Mouse (Mus musculus): ENCODE measurements around the gene Slc4a1ap. TPM values are rescaled to one million over a fixed set of nuclear protein-coding genes. Genes with fewer than 3 reads are reported as not detected.

The Slc4a1ap gene
- polyA plus RNA-seq (2016; fragmentation: Nextera tagmentation; extraction: Ambion mirVana): 35.2 and 40.1 TPM in 2 replicates

- under 1% methylated on average over 28 of the region's 28 CpGs for WGBS
- Histone ChIP-seq H3K27me3 (no peaks in the 10 kb centered on the region), H3K4me1 (peaks cover 22% of the 10 kb centered on the region), H3K4me2 (replicated peaks) (peak within 1 kb of the TSS; percentile 98), H3K9me3 (replicated peaks) (no peaks in the 10 kb centered on the region), H3K4me3 (peak within 1 kb of the TSS; percentile 95), H3K9ac (peak within 1 kb of the TSS; percentile 88), H3K36me3 (peaks cover 38% of the 10 kb centered on the region), H3K27ac (peak within 1 kb of the TSS; percentile 81)
- ATAC-seq (ENCODE audit: low FRiP score): peak; percentile 80
Measured at GRCm38 (mm10) chr5:31526354-31527116, at the start of gene Slc4a1ap. Gene Slc4a1ap (plus strand): TSS chr5:31526995.

GRCm38 (mm10) chr5:31480536-31480935 is 46.3 kb upstream of the Slc4a1ap start:
- no peak overlapping the region for H3K4me3 ChIP-seq
- H3K9ac ChIP-seq: no peak overlapping the region
- H3K27me3 ChIP-seq: no peaks in the 10 kb centered on the region
- no peak overlapping the region for H3K4me2 ChIP-seq (replicated peaks)
- H3K4me1 ChIP-seq: no peaks in the 10 kb centered on the region
- H3K27ac ChIP-seq: no peak overlapping the region
- WGBS: 94% methylated on average over 4 of the region's 4 CpGs
- no peak for ATAC-seq (ENCODE audit: low FRiP score)
- no peaks in the 10 kb centered on the region for H3K9me3 ChIP-seq (replicated peaks)
- peaks cover 84% of the 10 kb centered on the region for H3K36me3 ChIP-seq

DNA sequence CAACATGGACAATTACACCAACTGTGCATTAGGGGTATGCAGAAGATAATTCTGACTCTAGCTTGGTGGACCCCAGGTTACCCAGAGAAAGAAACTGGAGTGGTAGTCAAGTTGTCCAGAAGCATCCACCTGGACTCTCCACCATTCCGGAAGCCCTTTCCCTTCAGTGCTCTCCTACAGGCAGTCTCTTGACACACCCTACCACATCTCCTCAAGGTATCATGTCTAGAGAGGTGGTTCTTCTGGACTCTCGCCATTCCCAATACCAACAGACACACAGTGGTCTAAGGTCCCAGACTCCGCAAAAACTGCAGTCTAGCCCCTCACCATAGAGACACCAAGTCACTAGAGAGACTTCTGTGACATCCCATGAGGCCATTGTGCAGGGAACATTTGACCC is 41.4 kb upstream of the Slc4a1ap start, which contains the start of gene 4930548H24Rik:
4930548H24Rik (plus strand) TSS at position 301 of the 400 bp plus-strand sequence.
- H3K36me3 ChIP-seq: peaks cover 41% of the 10 kb centered on the region
- no peaks in the 10 kb centered on the region for H3K27me3 ChIP-seq
- ATAC-seq (ENCODE audit: low FRiP score): no peak
- WGBS: 93% methylated on average over 3 of the region's 3 CpGs
- H3K4me2 ChIP-seq (replicated peaks): no peak within 1 kb of the TSS
- H3K27ac ChIP-seq: no peak within 1 kb of the TSS
- no peaks in the 10 kb centered on the region for H3K4me1 ChIP-seq
- no peak within 1 kb of the TSS for H3K4me3 ChIP-seq
- no peak within 1 kb of the TSS for H3K9ac ChIP-seq
- no peaks in the 10 kb centered on the region for H3K9me3 ChIP-seq (replicated peaks)

GRCm38 (mm10) chr5:31487889-31488288 is 38.9 kb upstream of the Slc4a1ap start:
- 100% methylated on average over 3 of the region's 3 CpGs for WGBS
- H3K4me2 ChIP-seq (replicated peaks): no peak overlapping the region
- no peak for ATAC-seq (ENCODE audit: low FRiP score)
- no peaks in the 10 kb centered on the region for H3K4me1 ChIP-seq
- peaks cover 20% of the 10 kb centered on the region for H3K36me3 ChIP-seq
- H3K27ac ChIP-seq: no peak overlapping the region
- no peak overlapping the region for H3K9ac ChIP-seq
- no peaks in the 10 kb centered on the region for H3K27me3 ChIP-seq
- H3K4me3 ChIP-seq: no peak overlapping the region
- H3K9me3 ChIP-seq (replicated peaks): no peaks in the 10 kb centered on the region

GRCm38 (mm10) chr5:31489116-31489769 is 37.6 kb upstream of the Slc4a1ap start:
- no peaks in the 10 kb centered on the region for H3K4me1 ChIP-seq
- H3K9ac ChIP-seq: no peak overlapping the region
- H3K36me3 ChIP-seq: peaks cover 15% of the 10 kb centered on the region
- H3K4me3 ChIP-seq: no peak overlapping the region
- no peaks in the 10 kb centered on the region for H3K9me3 ChIP-seq (replicated peaks)
- H3K27ac ChIP-seq: no peak overlapping the region
- H3K4me2 ChIP-seq (replicated peaks): no peak overlapping the region
- no peak for ATAC-seq (ENCODE audit: low FRiP score)
- WGBS: 69% methylated on average over 7 of the region's 7 CpGs
- no peaks in the 10 kb centered on the region for H3K27me3 ChIP-seq

DNA sequence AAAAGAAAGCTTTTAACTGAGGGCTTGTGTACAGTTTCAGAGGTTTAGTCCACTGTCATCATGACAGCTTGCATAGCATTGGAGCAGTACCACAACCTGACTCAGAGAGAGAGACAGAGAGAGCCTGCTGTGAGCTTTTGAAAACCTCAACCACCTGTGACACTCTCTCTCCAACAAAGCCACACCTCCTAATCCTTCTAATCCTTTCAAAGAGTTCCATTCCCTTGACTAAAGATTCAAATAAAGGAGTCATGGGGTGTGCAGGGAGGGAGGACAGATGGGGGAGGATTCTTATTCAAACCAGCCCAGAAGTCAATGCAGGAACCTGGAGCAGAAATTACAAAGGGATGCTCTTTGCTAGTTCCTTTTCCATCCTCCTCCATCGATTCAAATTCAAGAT is 34.8 kb upstream of the Slc4a1ap start:
- Histone ChIP-seq H3K9ac (no peak overlapping the region), H3K27me3 (no peaks in the 10 kb centered on the region), H3K4me1 (peaks cover 9% of the 10 kb centered on the region; the same call in 1 of the 2 replicates), H3K36me3 (peaks cover 9% of the 10 kb centered on the region), H3K9me3 (replicated peaks) (no peaks in the 10 kb centered on the region), H3K27ac (no peak overlapping the region), H3K4me3 (no peak overlapping the region), H3K4me2 (replicated peaks) (no peak overlapping the region)
- 56% methylated on average over 1 of the region's 1 CpGs for WGBS
- ATAC-seq (ENCODE audit: low FRiP score): no peak

GRCm38 (mm10) chr5:31494513-31495297 is 32.1 kb upstream of the Slc4a1ap start, which contains the start of gene Gpn1:
Gene Gpn1 (plus strand): TSS chr5:31494741.
- WGBS: under 1% methylated on average over 46 of the region's 49 CpGs
- Histone ChIP-seq H3K27ac (no peak within 1 kb of the TSS), H3K4me1 (peaks cover 9% of the 10 kb centered on the region; the same call in 1 of the 2 replicates)

DNA sequence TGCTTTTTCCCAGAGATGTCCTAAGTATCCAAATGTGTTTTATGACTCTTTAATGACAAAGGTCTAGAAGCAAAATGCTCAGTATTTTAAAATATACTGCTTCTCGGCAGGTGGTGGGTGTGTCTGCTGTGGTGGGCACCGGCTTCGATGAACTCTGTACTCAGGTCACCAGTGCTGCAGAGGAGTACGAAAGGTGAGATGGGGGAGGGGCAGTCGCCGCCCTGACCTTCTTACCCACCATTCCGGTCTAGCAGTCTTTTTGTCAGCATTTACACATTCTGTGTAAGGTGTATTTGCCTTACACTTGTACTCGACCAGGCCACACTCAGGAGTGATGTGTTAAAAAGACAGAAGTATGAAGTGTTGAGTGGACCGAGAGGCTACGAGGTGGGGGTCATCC is 22.0 kb upstream of the Slc4a1ap start:
- Histone ChIP-seq H3K36me3 (peaks cover 88% of the 10 kb centered on the region), H3K9me3 (replicated peaks) (no peaks in the 10 kb centered on the region), H3K4me3 (no peak overlapping the region), H3K27me3 (no peaks in the 10 kb centered on the region), H3K9ac (no peak overlapping the region), H3K4me2 (replicated peaks) (no peak overlapping the region), H3K4me1 (no peaks in the 10 kb centered on the region), H3K27ac (no peak overlapping the region)
- ATAC-seq (ENCODE audit: low FRiP score): no peak
- 92% methylated on average over 10 of the region's 10 CpGs for WGBS

More at GRCm38 (mm10) chr5:31494513-31495297, 32.1 kb upstream of the Slc4a1ap start, which contains the start of gene Gpn1:
- Histone ChIP-seq H3K27me3 (no peaks in the 10 kb centered on the region), H3K4me3 (peak within 1 kb of the TSS; percentile 72), H3K4me2 (replicated peaks) (peak within 1 kb of the TSS; percentile 62), H3K36me3 (peaks cover 32% of the 10 kb centered on the region), H3K9ac (peak within 1 kb of the TSS; percentile 65), H3K9me3 (replicated peaks) (no peaks in the 10 kb centered on the region)
- ATAC-seq (ENCODE audit: low FRiP score): peak; percentile 100

GRCm38 (mm10) chr5:31512481-31512880 is 14.3 kb upstream of the Slc4a1ap start:
- H3K4me3 ChIP-seq: no peak overlapping the region
- WGBS: 94% methylated on average over 1 of the region's 1 CpGs
- no peaks in the 10 kb centered on the region for H3K4me1 ChIP-seq
- no peak overlapping the region for H3K9ac ChIP-seq
- no peak for ATAC-seq (ENCODE audit: low FRiP score)
- no peaks in the 10 kb centered on the region for H3K9me3 ChIP-seq (replicated peaks)
- H3K27me3 ChIP-seq: no peaks in the 10 kb centered on the region
- no peak overlapping the region for H3K4me2 ChIP-seq (replicated peaks)
- H3K27ac ChIP-seq: no peak overlapping the region
- H3K36me3 ChIP-seq: peaks cover 87% of the 10 kb centered on the region

GRCm38 (mm10) chr5:31520556-31520955 is 6.2 kb upstream of the Slc4a1ap start:
- 91% methylated on average over 6 of the region's 6 CpGs for WGBS
- no peaks in the 10 kb centered on the region for H3K9me3 ChIP-seq (replicated peaks)
- H3K4me3 ChIP-seq: no peak overlapping the region
- H3K9ac ChIP-seq: no peak overlapping the region
- no peak for ATAC-seq (ENCODE audit: low FRiP score)
- no peak overlapping the region for H3K27ac ChIP-seq
- H3K4me2 ChIP-seq (replicated peaks): no peak overlapping the region
- peaks cover 70% of the 10 kb centered on the region for H3K36me3 ChIP-seq
- no peaks in the 10 kb centered on the region for H3K27me3 ChIP-seq
- H3K4me1 ChIP-seq: peaks cover 2% of the 10 kb centered on the region

DNA sequence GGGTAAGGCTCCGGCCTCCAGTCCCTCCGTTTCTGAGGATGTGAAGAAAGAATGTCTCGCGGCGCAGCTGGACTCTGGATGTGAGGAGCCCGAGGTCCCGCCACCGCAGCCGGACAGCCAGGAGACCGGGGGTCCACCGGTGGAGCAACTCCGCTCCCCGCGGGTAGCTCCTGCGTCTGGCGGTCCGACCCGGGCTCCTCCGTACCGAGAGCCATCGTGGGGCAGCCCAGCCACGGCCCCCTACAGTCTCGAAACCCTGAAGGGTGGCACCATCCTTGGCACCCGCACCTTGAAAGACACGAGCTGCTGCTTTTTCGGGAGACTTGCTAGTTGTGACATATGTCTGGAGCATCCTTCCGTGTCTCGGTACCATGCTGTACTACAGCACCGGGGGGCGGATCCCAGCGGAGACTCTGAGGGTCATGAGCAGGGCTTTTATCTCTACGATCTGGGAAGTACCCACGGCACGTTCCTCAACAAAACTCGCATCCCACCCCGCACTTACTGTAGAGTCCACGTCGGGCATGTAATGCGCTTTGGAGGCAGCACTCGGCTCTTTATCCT is 404 bp downstream of the Slc4a1ap start:
- ATAC-seq (ENCODE audit: low FRiP score): peak; percentile 54
- H3K4me1 ChIP-seq: peaks cover 22% of the 10 kb centered on the region
- H3K9me3 ChIP-seq (replicated peaks): no peaks in the 10 kb centered on the region
- H3K4me2 ChIP-seq (replicated peaks): peak overlapping the region; percentile 98
- H3K36me3 ChIP-seq: peaks cover 39% of the 10 kb centered on the region
- H3K27me3 ChIP-seq: no peaks in the 10 kb centered on the region
- H3K9ac ChIP-seq: peak overlapping the region; percentile 88
- peak overlapping the region; percentile 81 for H3K27ac ChIP-seq
- peak overlapping the region; percentile 95 for H3K4me3 ChIP-seq
- WGBS: 5% methylated on average over 40 of the region's 40 CpGs
